Mouse (Mus musculus): Measurements from ENCODE around the gene Fam131b.

The Fam131b gene

GRCm38 (mm10) chr6:42328757-42329156 is 4.3 kb upstream of the Fam131b start:
- DNase-seq (ENCODE audit: low spot score) = no peak

GRCm38 (mm10) chr6:42326509-42326908 is 2.1 kb upstream of the Fam131b start:
- no peak for DNase-seq (ENCODE audit: low spot score)

- DNase-seq (ENCODE audit: low spot score) = peak; percentile 57
Observed at GRCm38 (mm10) chr6:42325268-42325609, 796 bp upstream of the Fam131b start.

- DNase-seq (ENCODE audit: low spot score) = no peak
Observed at GRCm38 (mm10) chr6:42324067-42324481, 369 bp downstream of the Fam131b start.

- no peak for DNase-seq (ENCODE audit: low spot score)
Observed at GRCm38 (mm10) chr6:42323371-42324066, 924 bp downstream of the Fam131b start.

- DNase-seq (ENCODE audit: low spot score) = no peak
Observed at GRCm38 (mm10) chr6:42318293-42318692, 6.2 kb downstream of the Fam131b start.

- DNase-seq (ENCODE audit: low spot score) = no peak
Observed at GRCm38 (mm10) chr6:42310427-42311053, 13.9 kb downstream of the Fam131b start.

GRCm38 (mm10) chr6:42309816-42310378 is 14.5 kb downstream of the Fam131b start:
- no peak for DNase-seq (ENCODE audit: low spot score)

GRCm38 (mm10) chr6:42299362-42299761 is 25.1 kb downstream of the Fam131b start:
- no peak for DNase-seq (ENCODE audit: low spot score)

- DNase-seq (ENCODE audit: low spot score) = no peak
Observed at GRCm38 (mm10) chr6:42295549-42296094, 28.8 kb downstream of the Fam131b start.

- no peak for DNase-seq (ENCODE audit: low spot score)
Observed at GRCm38 (mm10) chr6:42293327-42293726, 31.1 kb downstream of the Fam131b start.

- DNase-seq (ENCODE audit: low spot score) = no peak
Observed at GRCm38 (mm10) chr6:42287562-42287961, 36.9 kb downstream of the Fam131b start.

- no peak for DNase-seq (ENCODE audit: low spot score)
Observed at GRCm38 (mm10) chr6:42286448-42286847, 38.0 kb downstream of the Fam131b start, which contains the start of gene Clcn1. Gene Clcn1 (plus strand): TSS chr6:42286685.

- no peak for DNase-seq (ENCODE audit: low spot score)
Observed at GRCm38 (mm10) chr6:42282865-42283528, 41.4 kb downstream of the Fam131b start.

GRCm38 (mm10) chr6:42276151-42276550 is 48.3 kb downstream of the Fam131b start:
- no peak for DNase-seq (ENCODE audit: low spot score)

GRCm38 (mm10) chr6:42270817-42271216 is 53.6 kb downstream of the Fam131b start:
- DNase-seq (ENCODE audit: low spot score) = no peak

GRCm38 (mm10) chr6:42265391-42266330 is 58.8 kb downstream of the Fam131b start:
- no peak for DNase-seq (ENCODE audit: low spot score)

Measured in ovary, postnatal 10 days (tissue).